Mouse (Mus musculus) layer of hippocampus, adult 18-20 months (tissue): Measurements from ENCODE around the gene Gucd1. TPM values are rescaled to one million over a fixed set of nuclear protein-coding genes. Genes with fewer than 3 reads are reported as not detected.
A peak's percentile ranks its signal among the peaks of the same experiment; 100 is the strongest.
"Not testable (repeated sequence)": the region's sequence is repeated elsewhere in the genome, so short reads cannot be mapped to it uniquely, and the experiment has no call there.

Source experiments
- DNase-seq, 2 experiments: peaks; one replicate each; pipeline ENCODE4 v3.0.0; 2022; ENCODE audit warnings: low spot score in 2 of 2
- total RNA-seq, 2 experiments: library from RNA; stranded (reverse); gene quantifications; 2 replicates each; pipeline ENCODE4 v1.2.3; 2021

The Gucd1 gene
- total RNA-seq, 2 experiments from 2014 or later, result 12.8 TPM

DNA sequence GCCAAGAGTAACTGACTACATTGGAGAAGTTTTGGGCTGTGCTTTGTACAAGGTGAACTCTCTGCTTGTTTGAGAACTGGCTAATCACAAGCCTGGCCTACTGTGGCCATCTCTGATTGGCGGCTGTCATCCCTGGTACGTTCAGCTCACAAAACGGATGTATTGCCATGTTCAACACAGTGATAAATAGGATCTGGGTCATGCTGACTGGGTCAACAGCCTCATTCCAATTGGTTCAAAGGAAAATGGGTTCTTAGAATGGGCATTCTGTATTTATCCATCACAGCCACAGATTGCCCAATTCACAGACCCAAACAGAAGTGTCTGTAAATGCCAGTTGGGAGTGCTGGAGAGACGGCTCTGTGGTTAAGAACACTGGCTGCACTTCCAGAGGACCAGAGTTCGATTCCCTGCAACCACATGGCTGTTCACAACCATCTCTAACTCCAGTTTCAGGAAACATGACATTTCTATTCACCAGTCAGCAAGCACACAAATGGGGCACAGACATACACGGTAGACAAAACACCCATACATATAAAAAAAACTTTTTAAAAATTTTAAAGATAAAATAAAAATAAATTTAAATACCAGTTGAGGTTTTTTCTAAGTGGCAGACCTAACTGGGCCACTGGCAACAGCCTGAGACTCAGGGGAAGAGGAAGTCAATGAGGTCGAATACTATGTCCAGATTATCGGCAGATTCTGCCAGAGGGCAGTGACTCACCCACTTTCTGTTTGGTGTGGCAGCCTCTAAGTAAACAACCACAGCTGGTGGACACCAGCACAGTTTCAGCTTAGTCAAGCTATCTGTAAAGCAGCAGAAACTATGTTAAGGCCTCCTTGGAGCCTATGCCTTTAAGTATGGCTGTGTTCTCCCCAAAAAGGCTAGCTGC lies 13.3 kb downstream of the Gucd1 start:
- no peak for DNase-seq

DNA sequence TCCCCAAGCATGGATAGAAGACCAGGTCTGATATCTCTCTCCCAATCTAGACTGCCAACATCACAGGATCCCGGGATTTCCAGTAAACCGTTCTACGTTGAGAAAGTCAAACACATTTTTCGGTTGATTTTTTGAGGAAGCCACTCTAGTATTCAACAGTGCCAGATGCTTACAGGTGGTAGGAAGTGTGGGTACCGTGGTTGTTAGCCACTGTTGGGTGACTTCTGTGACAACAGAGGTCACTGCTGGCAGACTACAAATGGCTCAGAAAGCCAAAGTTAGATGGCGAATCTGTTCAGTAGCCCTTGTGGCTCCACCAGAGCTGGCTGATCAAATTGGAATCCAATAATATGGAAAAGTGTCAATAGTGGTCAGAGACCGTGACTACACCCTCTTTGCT lies 14.1 kb downstream of the Gucd1 start:
- no peak for DNase-seq

DNA sequence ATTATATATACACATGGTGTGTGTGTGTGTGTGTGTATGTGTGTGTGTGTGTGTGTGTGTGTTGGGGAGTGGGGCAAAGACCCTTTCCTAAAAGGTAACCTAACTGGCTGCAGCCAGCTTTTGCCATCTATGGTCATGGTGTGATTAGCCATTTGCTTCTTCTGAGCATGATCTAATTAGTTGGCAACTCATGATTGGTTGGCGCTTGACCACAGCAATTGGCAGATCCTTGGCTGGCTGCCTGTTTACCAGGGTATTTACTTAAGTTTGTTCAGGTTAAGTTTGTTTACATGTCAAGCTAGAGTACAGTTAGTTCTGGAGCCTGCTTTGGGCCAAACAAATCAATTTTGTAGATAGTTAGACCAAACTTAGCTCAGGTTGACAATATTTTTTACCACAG lies 16.1 kb downstream of the Gucd1 start:
- no peak for DNase-seq

DNA sequence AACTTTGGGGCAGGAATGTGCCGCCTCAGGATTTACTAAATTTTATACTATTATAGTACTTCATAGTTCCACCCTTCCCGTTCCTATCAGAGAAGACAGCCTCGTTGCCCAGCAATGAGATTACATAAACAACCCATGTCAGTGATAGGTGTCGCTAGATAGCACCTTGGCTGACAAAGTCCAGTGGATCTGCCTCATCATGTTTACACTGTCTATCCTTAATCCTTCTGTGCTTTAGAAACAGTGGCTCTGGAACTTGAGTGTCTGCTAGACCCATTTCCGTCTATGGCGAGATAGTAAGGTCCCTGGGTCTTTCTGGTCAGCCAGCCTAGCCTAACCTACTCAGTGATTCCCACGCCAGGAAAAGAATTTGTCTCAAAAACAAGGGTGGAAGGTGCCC lies 17.4 kb downstream of the Gucd1 start:
- no peak for DNase-seq

DNA sequence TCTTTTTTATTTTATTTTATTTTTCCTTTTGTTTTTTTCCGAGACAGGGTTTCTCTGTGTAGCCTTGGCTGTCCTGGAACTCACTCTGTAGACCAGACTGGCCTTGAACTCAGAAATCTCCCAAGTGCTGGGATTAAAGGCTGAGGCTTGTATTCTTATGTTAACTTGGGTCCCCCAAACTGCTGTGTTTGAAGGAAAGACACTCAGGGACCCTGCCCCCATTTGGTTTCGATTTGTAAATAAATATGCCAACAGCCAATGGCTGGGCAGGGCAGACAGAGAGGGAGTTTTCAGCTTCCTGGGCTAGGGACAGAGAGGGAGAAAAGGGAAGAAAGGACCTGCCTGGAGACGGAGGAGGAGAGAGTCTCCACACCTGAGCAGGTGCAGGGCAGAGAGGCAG lies 18.0 kb downstream of the Gucd1 start:
- no peak for DNase-seq

DNA sequence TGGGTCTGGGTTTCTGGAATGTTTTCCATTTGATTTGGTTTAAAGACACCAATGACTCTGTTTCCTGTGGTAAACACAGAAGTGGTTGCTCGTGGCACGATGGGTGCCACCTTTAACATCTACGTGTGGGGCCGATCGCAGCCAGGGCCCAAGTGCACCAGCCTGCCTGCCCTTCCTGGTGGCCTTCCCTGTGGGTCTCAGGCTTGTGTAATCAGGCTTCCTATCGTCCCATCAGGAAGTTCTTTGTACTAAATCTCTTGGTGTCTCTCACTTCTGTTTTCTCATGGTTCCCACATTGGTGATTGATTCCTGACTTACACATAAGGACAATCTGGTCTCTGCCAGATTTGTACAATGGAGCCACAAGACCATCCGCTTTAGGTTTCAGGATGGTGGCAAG lies 18.6 kb downstream of the Gucd1 start:
- not testable (repeated sequence) for DNase-seq

DNA sequence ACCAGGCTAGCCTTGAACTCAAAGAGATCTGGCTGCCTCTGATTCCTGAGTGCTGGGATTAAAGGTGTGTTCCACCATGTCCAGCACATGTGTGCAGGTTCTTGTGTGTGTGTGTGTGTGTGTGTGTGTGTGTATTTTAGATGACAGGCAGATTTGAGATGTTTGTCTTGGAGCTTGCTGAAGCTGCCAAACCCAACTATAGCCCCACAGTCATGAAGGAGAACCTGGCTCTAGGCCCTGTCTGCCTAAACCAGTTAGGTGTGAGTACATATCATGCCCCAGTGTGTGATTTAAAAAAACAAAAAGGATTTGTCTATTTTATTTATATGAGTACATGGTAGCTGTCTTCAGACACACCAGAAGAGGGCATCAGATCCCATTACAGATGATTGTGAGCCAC lies 21.9 kb downstream of the Gucd1 start:
- no peak for DNase-seq

DNA sequence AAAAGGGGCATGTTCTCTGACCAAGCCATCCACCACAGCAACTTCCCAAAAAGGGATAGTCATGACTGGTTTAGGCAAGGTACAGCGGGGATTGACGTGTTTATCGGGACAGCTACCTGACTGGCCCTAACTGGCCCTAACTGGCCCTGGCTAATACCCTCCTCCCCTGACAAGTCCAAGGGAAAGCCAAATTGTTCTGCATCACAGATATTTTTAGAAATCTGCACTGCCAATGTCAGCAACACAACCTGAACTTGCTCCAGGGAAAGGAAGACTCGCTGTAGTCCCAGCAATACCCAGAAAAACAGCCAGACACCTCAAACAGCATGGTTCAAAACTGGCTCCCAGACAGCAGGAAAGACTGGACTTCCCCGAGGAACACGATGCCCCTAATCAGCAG lies 22.5 kb downstream of the Gucd1 start:
- no peak for DNase-seq

DNA sequence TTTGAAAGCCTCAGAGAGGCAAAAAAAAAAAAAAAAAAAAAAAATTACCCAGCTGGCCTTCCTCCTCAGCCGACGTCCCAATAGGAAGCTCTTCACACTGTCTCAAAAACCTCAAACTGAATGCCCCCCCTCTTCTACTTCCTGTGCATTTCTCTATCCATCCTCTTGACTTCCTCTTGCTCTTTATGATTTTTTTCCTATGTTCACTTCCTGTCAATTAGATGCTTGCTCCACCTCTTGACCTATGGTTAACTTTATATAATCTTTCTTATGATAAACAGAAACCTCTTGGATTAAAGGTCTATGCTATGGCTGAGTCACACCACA lies 25.9 kb downstream of the Gucd1 start:
- no peak for DNase-seq

DNA sequence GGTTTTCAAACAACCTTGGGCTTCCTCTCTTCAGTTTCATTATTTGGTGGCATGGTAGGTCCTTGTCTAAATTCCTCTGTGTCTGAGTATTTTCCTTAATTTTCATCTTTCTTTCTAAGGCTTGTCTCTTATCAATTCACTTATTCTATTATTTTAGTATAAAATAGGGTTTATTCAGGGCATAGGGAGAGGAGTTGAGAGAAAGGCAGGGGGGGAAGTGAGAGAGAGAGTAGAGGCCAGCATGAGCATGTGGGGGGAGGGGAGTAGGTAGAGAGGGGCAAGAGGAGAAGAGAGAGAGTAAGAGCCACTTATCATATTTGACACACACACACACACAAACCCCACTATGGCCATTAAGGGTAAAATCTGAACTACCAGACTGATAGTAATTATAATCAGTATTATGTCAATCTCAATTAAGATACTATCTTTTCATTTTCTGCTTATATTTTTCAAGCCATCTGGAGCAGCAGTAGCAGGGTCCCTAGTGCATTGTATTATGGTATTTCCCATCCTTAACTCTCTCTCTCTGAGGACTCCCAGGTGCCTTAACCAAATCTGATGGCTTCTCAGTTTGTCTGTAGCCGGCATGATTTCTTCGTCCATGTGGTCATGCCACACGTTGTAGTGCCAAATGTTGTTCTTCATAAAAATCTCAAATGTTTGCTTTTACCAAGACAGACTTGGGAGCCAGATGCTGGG lies 26.4 kb downstream of the Gucd1 start:
- DNase-seq, result no peak

DNA sequence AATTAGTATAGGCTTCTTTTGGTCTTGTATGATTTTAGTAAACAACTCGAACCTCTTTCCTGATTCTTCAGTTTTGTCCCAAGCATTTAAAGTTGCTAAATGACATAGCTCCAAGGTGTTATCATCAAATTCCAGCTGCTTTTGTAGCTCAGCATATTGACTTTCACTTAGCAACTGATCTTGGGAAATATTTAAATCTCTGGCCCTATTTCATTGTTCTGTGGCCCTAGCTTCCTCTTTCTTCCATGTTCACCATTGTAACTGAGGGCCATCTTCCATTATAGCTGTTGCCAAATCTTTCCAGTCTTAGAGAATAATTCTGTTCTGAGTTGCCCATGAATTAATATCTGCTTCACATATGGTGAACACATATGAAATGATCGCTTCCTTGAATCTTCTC lies 27.0 kb downstream of the Gucd1 start:
- DNase-seq, result no peak

DNA sequence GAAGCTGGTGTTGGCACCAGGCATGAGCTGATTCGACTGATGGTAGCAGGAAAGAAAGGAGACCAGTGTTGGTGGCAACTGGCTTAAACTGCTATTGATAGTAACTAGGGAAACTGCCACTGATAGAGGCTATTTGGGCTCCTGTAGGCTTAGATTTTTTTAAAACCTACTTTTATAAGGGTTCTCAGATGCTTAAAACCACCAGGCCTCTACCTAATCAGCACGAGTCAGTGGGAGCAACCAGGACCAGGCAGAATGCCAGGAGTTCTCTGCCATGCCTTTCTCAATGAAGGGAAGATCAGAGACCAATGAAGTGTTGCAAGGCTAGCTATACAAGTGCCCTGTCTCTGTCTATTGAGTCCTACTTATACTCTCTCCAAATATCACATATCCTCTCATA lies 28.2 kb downstream of the Gucd1 start:
- DNase-seq, result no peak

DNA sequence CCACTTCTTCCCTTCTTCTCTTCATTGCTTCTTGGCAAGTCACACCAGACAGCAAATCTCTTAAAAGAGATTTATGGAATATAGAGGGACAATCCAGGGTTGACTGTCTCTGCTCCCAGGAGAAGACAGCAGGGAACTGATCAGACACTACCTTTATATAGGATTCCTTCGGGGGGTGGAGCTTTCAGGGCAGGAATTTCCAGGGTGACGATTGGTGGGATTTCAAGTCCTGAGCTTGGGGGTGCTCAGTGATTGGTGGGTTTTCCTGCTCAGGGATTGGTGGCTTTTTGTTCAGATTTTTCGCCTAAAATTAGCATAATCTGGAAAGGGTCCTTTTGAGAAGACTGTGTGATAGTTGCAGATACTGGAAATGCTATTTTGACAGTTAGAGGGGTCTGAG lies 30.6 kb downstream of the Gucd1 start:
- DNase-seq, result no peak

DNA sequence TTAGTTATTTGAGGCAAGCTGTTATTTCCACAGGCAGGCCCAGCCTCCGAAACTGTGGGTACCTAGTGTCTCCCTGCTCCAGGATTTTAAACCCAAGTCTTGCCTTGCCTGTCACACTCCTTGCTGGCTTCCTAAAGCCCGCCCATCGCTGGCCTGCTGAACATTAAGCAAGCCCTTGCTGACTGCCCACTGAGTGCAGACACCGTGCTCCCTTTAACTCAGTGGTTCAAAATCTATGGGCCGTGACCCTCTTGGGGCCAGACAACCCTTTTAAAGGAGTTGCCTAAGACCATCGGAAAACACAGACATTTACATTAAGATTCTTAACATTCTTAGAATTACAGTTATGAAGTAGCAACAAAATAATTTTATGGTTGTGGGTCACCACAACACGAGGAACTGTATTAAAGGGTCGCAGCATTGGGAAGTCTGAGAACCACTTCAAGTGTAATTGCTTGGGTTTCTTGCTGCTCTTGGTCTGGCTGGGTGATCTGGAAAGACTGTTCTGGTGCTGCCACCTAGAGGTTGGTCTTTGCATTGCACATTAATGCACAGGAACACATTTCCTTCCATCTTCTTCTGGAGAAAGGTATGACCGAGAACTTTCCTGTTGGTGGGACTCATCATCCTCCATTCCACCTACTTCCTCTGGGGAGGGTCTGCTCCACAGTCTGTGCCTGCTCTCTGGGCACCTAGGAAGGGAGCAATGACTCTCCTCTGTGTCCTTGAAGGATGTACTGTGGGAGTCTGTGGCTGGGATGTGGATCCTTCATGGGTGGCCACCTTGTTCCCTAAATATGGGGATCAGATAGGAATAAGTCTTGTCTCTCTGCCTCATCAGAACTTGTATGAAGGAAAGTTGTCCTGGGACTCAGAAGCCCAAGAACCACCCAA lies 31.4 kb downstream of the Gucd1 start:
- peak; percentile 45 to 89 for DNase-seq

DNA sequence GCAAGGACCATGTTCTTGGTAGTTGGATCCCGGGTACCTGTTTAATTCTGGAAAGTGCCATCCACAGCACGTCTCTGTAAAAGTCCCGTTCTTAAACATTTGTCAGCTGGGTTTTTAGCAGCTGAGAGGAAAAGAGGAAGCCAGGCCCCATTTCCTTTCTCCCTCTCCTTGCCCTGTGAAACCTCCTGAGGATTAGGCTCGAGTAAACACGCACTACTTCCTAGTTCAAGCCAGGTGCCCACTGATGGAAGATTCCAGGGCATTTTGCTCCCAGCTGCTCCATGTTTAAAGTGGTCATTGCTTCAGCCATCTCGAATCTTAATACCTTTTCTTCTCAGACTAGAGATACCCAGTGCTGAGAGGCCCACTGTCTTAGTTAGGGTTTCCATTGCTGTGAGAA lies 33.0 kb downstream of the Gucd1 start:
- DNase-seq, result no peak

DNA sequence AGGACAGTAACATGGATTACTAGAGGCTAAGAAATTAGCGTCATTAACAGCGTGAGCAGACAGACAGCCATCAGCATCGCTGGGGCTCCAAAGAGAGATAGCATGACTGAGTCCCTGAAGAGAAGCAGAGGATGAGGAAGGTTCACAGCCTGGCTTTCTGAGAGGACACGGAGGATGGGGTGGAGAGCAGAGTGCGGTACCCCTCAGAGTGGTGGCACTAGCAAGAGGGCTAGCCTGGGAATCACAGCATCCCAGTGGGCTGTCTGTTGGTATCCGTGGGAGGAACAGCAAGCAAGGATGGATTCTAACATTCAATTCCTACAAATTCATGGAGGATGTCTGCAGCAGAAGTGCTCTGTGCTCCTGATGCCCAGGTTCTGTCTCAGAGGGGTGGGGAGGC lies 33.7 kb downstream of the Gucd1 start:
- no peak for DNase-seq

DNA sequence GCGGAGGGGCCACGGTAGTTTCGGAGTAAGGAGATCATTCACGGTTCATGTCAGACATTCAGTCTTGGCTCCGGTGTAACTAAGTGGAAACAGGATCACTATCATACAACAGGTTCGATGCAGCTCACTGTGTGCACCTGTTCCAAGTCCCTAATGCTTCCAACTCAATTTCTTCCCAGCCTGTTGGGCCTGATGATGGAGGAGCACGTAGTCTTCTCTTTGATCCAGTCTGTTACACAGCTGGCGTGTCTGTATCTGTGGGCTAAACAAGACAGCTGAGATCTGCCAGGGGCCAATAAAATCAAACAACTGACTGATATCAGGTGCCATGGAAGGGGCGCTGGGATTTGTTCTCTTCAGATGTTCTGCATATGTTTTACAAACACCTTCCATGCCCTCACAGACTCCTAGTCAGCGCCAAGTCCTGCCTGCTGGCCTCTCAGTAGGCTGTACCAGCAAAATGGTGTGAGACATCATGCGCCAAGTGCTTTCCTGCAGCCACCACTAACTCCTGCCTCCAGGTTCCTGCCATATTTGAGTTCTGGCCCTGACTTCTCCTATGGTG lies 34.8 kb downstream of the Gucd1 start:
- no peak for DNase-seq

DNA sequence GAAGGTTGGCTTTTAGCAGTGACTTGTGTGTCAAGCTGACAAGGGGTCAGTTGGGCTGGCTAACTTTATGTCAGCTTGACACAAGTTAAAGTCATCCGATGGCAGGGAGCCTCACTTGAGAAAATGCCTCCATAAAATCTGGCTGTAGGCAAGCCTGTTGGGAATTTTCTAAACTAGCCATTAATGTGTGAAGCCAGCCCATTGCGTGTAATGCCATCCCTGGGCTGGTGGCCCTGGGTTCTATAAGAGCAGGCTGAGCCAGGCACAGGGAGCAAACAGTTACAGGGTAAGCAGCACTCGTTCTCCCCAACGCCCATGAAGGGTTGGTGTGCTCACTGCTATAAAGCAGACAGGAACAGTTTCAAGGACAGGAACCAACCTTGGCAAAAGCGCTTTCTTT lies 35.5 kb downstream of the Gucd1 start:
- DNase-seq, result no peak

DNA sequence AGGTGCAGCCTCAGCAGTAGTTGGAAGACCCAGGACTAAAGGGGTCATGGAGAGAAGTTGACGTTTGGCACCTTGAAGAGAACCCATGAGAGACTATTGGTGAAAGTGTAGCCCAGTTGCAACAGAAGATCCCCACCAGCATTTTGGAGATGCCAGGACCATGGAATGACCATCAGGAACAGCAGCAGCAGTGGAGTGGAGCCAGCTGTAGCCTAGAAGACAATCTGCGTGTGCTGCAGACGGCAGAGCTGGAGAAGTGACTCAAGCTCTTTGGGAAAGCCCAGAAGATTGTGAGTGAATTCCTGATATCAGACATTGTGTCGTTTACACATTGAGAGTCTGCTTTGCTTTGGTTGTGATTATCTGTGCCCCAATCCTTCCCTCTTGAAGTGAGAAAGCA lies 36.1 kb downstream of the Gucd1 start:
- no peak for DNase-seq

DNA sequence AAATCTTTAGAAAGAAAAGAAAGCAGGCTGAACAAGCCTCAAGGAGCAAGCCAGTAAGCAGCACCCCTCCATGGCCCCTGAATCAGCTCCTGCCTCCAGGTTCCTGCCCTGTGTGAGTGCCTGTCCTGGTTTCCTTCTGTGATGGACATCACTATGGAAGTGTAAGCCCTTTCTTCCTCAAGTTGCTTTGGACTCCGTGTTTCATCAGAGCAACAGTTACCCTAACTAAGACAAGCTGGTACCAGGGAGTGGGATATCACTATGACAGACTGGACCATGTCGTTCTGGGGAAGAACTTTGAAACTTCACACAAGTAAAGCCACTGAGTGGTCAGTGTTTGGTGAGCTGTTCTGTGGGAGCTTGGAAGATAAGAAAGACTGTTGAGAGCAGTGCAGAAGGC lies 37.8 kb downstream of the Gucd1 start:
- no peak for DNase-seq

DNA sequence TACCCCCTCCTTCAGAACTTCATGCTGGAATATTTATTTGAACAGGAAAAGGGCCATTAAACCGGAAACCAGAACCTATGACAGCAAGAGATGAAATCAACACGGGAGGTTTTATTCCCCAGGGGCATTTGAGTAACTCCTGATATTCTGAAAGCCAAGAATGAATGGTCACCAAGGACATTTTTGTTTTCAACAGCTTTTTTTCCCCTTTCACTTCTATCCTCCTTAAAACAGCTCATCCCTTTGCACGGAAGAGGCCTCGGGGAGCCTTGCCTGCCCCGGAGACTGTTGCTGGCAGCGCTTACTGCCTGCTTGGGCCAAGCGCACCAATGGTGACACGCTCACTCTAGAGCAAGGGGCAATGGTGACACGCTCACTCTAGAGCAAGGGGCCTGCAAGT lies 40.7 kb downstream of the Gucd1 start:
- no peak for DNase-seq
